Mouse (Mus musculus) lung, adult 2 months (tissue): ENCODE results near the gene Gm11096. TPM values are rescaled to one million over a fixed set of nuclear protein-coding genes. Genes with fewer than 3 reads are reported as not detected.
A peak's percentile ranks its signal among the peaks of the same experiment; 100 is the strongest.

ENCODE experiments used
- DNase-seq: peaks from one replicate; pipeline ENCODE4 v3.0.0; 2022
- H3K4me1 ChIP-seq: fragments of 200-500 bp; 2 replicates; pipeline ENCODE4 v1.6.1; 2011; ENCODE audit warnings: low read length; ENCODE audit not compliant: control insufficient read depth, insufficient read depth
- H3K4me3 ChIP-seq: fragments of 200-500 bp; replicated peaks from 2 replicates; pipeline ENCODE3; 2011; ENCODE audit warnings: low read depth, mild to moderate bottlenecking, control low read depth, low read length; ENCODE audit errors: extremely low read depth
- CTCF ChIP-seq: fragments of 200-500 bp; IDR thresholded peaks from 2 replicates; pipeline ENCODE4 v1.5.1; 2011; ENCODE audit warnings: mild to moderate bottlenecking, low read length, control low read depth; ENCODE audit not compliant: insufficient read depth
- POLR2A ChIP-seq: fragments of 200-500 bp; IDR thresholded peaks from 2 replicates; pipeline ENCODE4 v1.6.1; 2011; ENCODE audit warnings: low read depth, mild to moderate bottlenecking, control low read depth, low read length, borderline replicate concordance; ENCODE audit errors: extremely low read depth
- WGBS: fragments of 180-500 bp; shearing (Covaris S2); methylation state at CpG from one replicate; pipeline ENCODE4 v1.1.7; 2018; 5-methylcytosine and 5-hydroxymethylcytosine counted together
- polyA plus RNA-seq: library from polyadenylated mRNA; depleted of rRNA; stranded (reverse); fragments of >200 nt; gene quantifications from 2 replicates; pipeline ENCODE4 v1.2.3, GENCODE M21; 2012

The Gm11096 gene
- polyA plus RNA-seq, 1 experiment = not detected

- DNase-seq = no peak
- 86% methylated on average over 1 of the region's 1 CpGs for WGBS
- H3K4me1 ChIP-seq = no peaks in the 10 kb centered on the region; the same call in 1 of the 2 replicates
- no peak overlapping the region for H3K4me3 ChIP-seq
- TF ChIP-seq POLR2A = no peak
- no peak for TF ChIP-seq CTCF
These were observed 35.9 kb downstream of the Gm11096 start for GRCm38 (mm10) chr17:81477420-81477819.

GRCm38 (mm10) chr17:81479807-81480206 lies 38.2 kb downstream of the Gm11096 start:
- H3K4me3 ChIP-seq = no peak overlapping the region
- no peak for TF ChIP-seq POLR2A
- no peak for TF ChIP-seq CTCF
- DNase-seq = no peak
- 73% methylated on average over 4 of the region's 4 CpGs for WGBS
- H3K4me1 ChIP-seq = no peaks in the 10 kb centered on the region; the same call in 1 of the 2 replicates

- TF ChIP-seq POLR2A (no peak), CTCF (no peak)
- Histone ChIP-seq H3K4me1 (no peaks in the 10 kb centered on the region; the same call in 1 of the 2 replicates), H3K4me3 (no peak overlapping the region)
- DNase-seq = peak; percentile 65
- 55% methylated on average over 21 of the region's 21 CpGs for WGBS
These were observed 39.0 kb downstream of the Gm11096 start for GRCm38 (mm10) chr17:81480351-81481161.

- DNase-seq = peak; percentile 5
- 75% methylated on average over 11 of the region's 11 CpGs for WGBS
- no peak overlapping the region for H3K4me3 ChIP-seq
These were observed 40.4 kb downstream of the Gm11096 start for GRCm38 (mm10) chr17:81481843-81482490.

GRCm38 (mm10) chr17:81486388-81486787 lies 44.8 kb downstream of the Gm11096 start:
- TF ChIP-seq POLR2A (no peak), CTCF (no peak)
- WGBS = 79% methylated on average over 1 of the region's 1 CpGs
- Histone ChIP-seq H3K4me3 (no peak overlapping the region), H3K4me1 (no peaks in the 10 kb centered on the region)
- no peak for DNase-seq

More at GRCm38 (mm10) chr17:81481843-81482490, 40.4 kb downstream of the Gm11096 start:
- no peak for TF ChIP-seq CTCF
- no peaks in the 10 kb centered on the region for H3K4me1 ChIP-seq
